Mouse (Mus musculus): ENCODE data around the gene Usp44. TPM values are rescaled to one million over a fixed set of nuclear protein-coding genes. Genes with fewer than 3 reads are reported as not detected.
A peak's percentile ranks its signal among the peaks of the same experiment; 100 is the strongest.

Gene Usp44
- total and polyA plus RNA-seq, 3 experiments: 2.9 to 28.2 (median 4.6) TPM

GRCm38 (mm10) chr10:93889579-93889950, 58.2 kb downstream of the Usp44 start:
- H3K4me3 ChIP-seq (replicated peaks in 1 of 3; ENCODE audit: low read depth in 2 of 3, low read length in 2 of 3, poor library complexity in 1 of 3): peak overlapping the region; percentile 88 to 95 (median 91)
- peaks cover 51% of the 10 kb centered on the region for H3K79me2 ChIP-seq (replicated peaks; ENCODE audit: control insufficient read depth, extremely low read depth, insufficient read depth, poor library complexity, severe bottlenecking)
- H3K4me1 ChIP-seq (ENCODE audit: control insufficient read depth in 1 of 2, insufficient read depth in 2 of 2): peaks cover 0 to 33% of the 10 kb centered on the region in 2 experiments; a peak in 2 of 4 replicates
- TF ChIP-seq BHLHE40 (IDR thresholded peaks at IDR 0.05; ENCODE audit: low read depth, low read length) (no peak), E2F4 (IDR thresholded peaks at IDR 0.05; ENCODE audit: insufficient replicate concordance, low read depth, low read length) (no peak), NRF1 (IDR thresholded peaks at IDR 0.05; ENCODE audit: low read depth, low read length) (0 out of 2 replicates have a peak, but pooled peaks have one; percentile 25), POLR2AphosphoS2 (IDR thresholded peaks at IDR 0.05; ENCODE audit: low read depth, low read length) (peak; percentile 80), JUN (IDR thresholded peaks at IDR 0.05; ENCODE audit: insufficient read depth, low read depth, low read length) (no peak), UBTF (IDR thresholded peaks at IDR 0.05; ENCODE audit: low read depth, low read length) (no peak), MYC (IDR thresholded peaks at IDR 0.05; ENCODE audit: low read depth, low read length) (peak; percentile 94), GABPA (IDR thresholded peaks at IDR 0.05; ENCODE audit: insufficient replicate concordance, low read depth, low read length) (peak; percentile 14; the same call in 1 of the 2 replicates), HCFC1 (IDR thresholded peaks at IDR 0.05; ENCODE audit: low read depth, low read length) (peak; percentile 84), ZMIZ1 (IDR thresholded peaks at IDR 0.05; ENCODE audit: low read depth, low read length) (peak; percentile 91), RCOR1 (conservative IDR thresholded peaks at IDR 0.05; ENCODE audit: low read depth, low read length) (no peak), ELF1 (IDR thresholded peaks at IDR 0.05; ENCODE audit: low read depth, low read length) (peak; percentile 78), EP300 (IDR thresholded peaks at IDR 0.05; ENCODE audit: low read length) (no peak), MAFK (IDR thresholded peaks at IDR 0.05; ENCODE audit: insufficient replicate concordance, low read length) (no peak), CTCF (conservative IDR thresholded peaks at IDR 0.05 in 1 of 2, IDR thresholded peaks at IDR 0.05 in 1 of 2; ENCODE audit: low read depth in 2 of 2, low read length in 2 of 2) (no peak), SIN3A (IDR thresholded peaks at IDR 0.05; ENCODE audit: low read length) (peak; percentile 87), TCF12 (IDR thresholded peaks at IDR 0.05; ENCODE audit: low read depth, low read length) (peak; percentile 91), PAX5 (IDR thresholded peaks at IDR 0.05; ENCODE audit: low read length) (no peak), JUND (conservative IDR thresholded peaks at IDR 0.05; ENCODE audit: low read depth, low read length) (no peak), POLR2A (IDR thresholded peaks at IDR 0.05; ENCODE audit: low read depth, low read length) (peak; percentile 89), USF2 (conservative IDR thresholded peaks at IDR 0.05; ENCODE audit: low read depth, low read length) (no peak), ETS1 (conservative IDR thresholded peaks at IDR 0.05; ENCODE audit: low read depth, low read length) (0 out of 2 replicates have a peak, but pooled peaks have one; percentile 18), MAX (IDR thresholded peaks at IDR 0.05; ENCODE audit: low read length) (peak; percentile 97), SMC3 (IDR thresholded peaks at IDR 0.05; ENCODE audit: low read depth, low read length) (no peak), RAD21 (IDR thresholded peaks at IDR 0.05; ENCODE audit: low read depth, low read length) (no peak), MAZ (IDR thresholded peaks at IDR 0.05; ENCODE audit: low read depth, low read length) (0 out of 2 replicates have a peak, but pooled peaks have one; percentile 30), MXI1 (IDR thresholded peaks at IDR 0.05; ENCODE audit: low read depth, low read length) (peak; percentile 94), IRF4 (IDR thresholded peaks at IDR 0.05; ENCODE audit: low read depth, low read length) (peak; percentile 40; the same call in 1 of the 2 replicates), KAT2A (IDR thresholded peaks at IDR 0.05; ENCODE audit: insufficient replicate concordance, low read length) (peak; percentile 70; the same call in 1 of the 2 replicates), ZKSCAN1 (IDR thresholded peaks at IDR 0.05; ENCODE audit: borderline replicate concordance, low read depth, low read length) (no peak), ZC3H11A (IDR thresholded peaks at IDR 0.05; ENCODE audit: low read depth, low read length) (no peak), ZNF384 (IDR thresholded peaks at IDR 0.05; ENCODE audit: low read depth, low read length) (no peak), TBP (conservative IDR thresholded peaks at IDR 0.05; ENCODE audit: low read depth, low read length) (peak; percentile 69; the same call in 1 of the 2 replicates), MEF2A (IDR thresholded peaks at IDR 0.05; ENCODE audit: borderline replicate concordance, low read depth, low read length) (no peak), USF1 (IDR thresholded peaks at IDR 0.05; ENCODE audit: low read depth, low read length) (no peak; the same call in 1 of the 2 replicates), CHD1 (IDR thresholded peaks at IDR 0.05; ENCODE audit: low read depth, low read length) (no peak), CHD2 (IDR thresholded peaks at IDR 0.05; ENCODE audit: low read length) (no peak), NELFE (IDR thresholded peaks at IDR 0.05; ENCODE audit: low read depth, low read length) (peak; percentile 94)
- H3K36me3 ChIP-seq (replicated peaks in 1 of 2; ENCODE audit: control insufficient read depth in 1 of 2, insufficient read depth in 1 of 2, low read length in 1 of 2): peaks cover 18 to 25% of the 10 kb centered on the region in 2 experiments
- H3K27me3 ChIP-seq (replicated peaks): no peaks in the 10 kb centered on the region
- dilution Hi-C loops (cut with MboI; ENCODE audit: extremely low pct_ligation_motif_present, extremely low pct_unique_long_range_greater_than_20kb, low sequenced_read_pairs): no loop called here
- H3K4me2 ChIP-seq (ENCODE audit: insufficient read depth, low read depth, poor library complexity, severe bottlenecking): peak overlapping the region; percentile 63
- peak overlapping the region; percentile 93 for H3K9ac ChIP-seq (ENCODE audit: insufficient read depth, low read depth)
- no peaks in the 10 kb centered on the region for H3K9me3 ChIP-seq (replicated peaks; ENCODE audit: low read length)
- peak overlapping the region; percentile 78 for H3K27ac ChIP-seq (ENCODE audit: insufficient read depth, low read depth)
- peak; percentile 83 for DNase-seq (ENCODE audit: extremely low read depth)
- in situ Hi-C loops (cut with MboI; ENCODE audit: low pct_ligation_motif_present, low pct_unique_long_range_greater_than_20kb, low sequenced_read_pairs): no loop called here

Data from CH12.LX (cell line).